Mouse (Mus musculus) left cerebral cortex, postnatal 4 days (tissue): ENCODE data around the gene Klf9. TPM values are rescaled to one million over a fixed set of nuclear protein-coding genes. Genes with fewer than 3 reads are reported as not detected.

Source experiments
- DNase-seq: peaks from one replicate; pipeline ENCODE4 v3.0.0-alpha.2; 2022
- intact Hi-C: fragments of 180-260 bp; cut with DNase I; formaldehyde crosslinking; loops from one replicate; pipeline ENCODE4 v1.15.1; 2025
- total RNA-seq, 2 experiments: library from RNA; stranded (reverse); gene quantifications; 2 replicates each; pipeline ENCODE4 v1.2.3; 2021

Klf9 gene
- total RNA-seq = 10 to 100 TPM; 44.2 to 46.4 TPM

GRCm38 (mm10) chr19:23140689-23141317, at the start of gene Klf9:
Gene Klf9 (plus strand): TSS chr19:23141226.
- intact Hi-C loops = no loop called here

GRCm38 (mm10) chr19:23091586-23091985, 49.4 kb upstream of the Klf9 start:
- no peak for DNase-seq

More at GRCm38 (mm10) chr19:23140689-23141317, at the start of gene Klf9:
- peak; percentile 94 for DNase-seq

DNA sequence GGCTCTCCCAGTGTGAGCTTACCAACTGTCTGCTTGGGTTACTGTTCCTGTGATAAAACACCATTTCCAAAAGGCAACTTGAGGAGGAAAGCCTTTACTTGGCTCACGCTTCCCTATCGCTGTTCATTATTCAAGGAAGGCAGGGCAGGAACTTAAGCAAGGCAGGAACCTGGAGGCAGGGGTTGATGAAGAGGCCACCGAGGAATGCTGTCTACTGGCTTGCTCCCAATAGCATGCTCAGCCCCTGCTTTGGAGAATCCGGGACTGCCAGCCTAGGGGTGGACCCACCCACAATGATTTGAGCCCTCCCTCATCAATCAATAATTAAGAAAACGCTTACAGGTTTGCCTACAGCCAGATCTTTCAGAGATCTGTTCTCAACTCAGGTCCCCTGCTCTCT, 47.5 kb upstream of the Klf9 start:
- intact Hi-C loops = no loop called here
- no peak for DNase-seq

More at GRCm38 (mm10) chr19:23091586-23091985, 49.4 kb upstream of the Klf9 start:
- intact Hi-C loops = no loop called here

DNA sequence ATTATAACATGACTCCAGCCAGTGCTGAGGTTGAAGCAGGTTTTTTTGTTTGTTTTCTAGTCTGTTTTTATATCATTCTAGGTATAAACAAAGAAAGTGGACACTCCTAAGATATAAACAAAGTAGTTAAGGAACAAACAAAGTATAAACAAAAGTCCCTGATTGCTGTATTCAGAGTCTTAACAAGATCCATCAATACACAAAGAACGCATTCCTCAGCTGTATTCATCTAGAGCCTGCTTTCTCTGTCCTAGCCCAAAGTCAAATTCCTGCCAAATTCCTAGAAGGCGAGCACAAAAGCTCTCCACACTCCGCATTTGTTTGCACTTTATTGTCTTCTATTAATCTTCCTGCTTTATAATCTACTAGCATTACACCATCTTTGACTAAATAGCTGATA, 46.1 kb upstream of the Klf9 start:
- intact Hi-C loops = no loop called here
- no peak for DNase-seq

GRCm38 (mm10) chr19:23106859-23107258, 34.2 kb upstream of the Klf9 start:
- intact Hi-C loops = no loop called here
- DNase-seq = no peak

DNA sequence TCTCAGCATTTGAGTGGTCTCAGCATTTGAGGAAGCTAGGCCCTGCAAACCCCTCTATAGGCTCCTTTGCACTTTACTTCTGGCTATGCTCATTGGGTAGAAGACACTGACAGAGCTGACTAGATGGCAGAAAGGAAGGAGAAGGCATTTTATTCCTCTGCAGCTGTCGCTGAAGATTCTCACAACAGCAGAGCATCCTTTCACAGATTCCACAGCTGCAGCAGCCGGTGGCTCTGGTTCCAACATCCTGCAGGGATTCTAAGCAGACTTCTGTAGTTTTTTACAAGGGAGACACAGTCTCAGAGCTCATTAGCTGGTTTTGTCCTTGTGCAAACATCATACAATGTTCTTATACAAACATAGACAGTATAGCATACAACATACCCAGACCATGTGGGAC, 33.7 kb upstream of the Klf9 start:
- intact Hi-C loops = no loop called here

DNA sequence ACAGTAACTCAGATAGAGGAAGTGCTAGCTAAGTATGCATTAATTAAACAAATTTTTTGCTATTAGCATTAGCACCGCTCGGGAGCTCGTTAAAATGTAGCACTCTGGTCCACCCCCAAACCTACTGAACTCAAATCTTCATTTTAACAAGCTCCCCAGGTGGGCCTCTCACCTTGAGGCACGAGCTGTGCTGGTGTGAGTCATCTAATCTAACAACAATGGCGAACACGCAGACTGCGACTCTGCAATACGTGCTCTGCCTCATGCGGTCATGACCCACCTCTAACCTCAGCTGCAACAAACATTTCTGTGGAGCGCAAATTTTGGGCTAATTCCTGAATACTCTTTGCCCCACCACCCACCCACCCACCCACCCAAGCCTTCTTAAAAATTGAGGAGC, 19.2 kb upstream of the Klf9 start:
- no peak for DNase-seq
- intact Hi-C loops = no loop called here

More for the DNA sequence above, 33.7 kb upstream of the Klf9 start:
- DNase-seq = no peak

DNA sequence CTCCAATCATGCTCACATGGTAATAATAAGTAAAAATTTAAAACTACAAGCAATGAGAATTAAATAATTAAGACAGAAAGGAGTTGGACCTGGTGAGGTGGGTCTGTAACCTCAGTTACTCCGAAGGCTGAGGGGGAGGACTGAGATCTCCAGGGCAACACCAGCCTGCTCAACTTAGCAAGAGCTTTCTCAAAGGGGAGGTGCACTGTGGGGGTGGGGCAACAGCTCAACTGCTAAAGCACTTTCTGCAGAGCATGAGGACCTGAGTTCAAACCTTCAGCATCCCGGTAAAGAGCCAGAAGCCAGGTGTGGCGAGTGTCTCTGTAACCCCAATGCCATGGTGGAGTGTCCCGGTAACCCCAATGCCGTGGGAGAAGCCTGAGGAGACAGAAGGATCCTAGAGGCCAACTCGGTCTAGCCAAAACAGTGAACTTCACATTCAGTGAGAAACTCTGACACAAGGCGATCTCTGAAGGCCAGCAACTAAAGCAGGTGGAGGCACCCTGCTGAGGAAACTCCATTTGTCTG, 16.9 kb upstream of the Klf9 start:
- intact Hi-C loops = no loop called here
- DNase-seq = no peak

DNA sequence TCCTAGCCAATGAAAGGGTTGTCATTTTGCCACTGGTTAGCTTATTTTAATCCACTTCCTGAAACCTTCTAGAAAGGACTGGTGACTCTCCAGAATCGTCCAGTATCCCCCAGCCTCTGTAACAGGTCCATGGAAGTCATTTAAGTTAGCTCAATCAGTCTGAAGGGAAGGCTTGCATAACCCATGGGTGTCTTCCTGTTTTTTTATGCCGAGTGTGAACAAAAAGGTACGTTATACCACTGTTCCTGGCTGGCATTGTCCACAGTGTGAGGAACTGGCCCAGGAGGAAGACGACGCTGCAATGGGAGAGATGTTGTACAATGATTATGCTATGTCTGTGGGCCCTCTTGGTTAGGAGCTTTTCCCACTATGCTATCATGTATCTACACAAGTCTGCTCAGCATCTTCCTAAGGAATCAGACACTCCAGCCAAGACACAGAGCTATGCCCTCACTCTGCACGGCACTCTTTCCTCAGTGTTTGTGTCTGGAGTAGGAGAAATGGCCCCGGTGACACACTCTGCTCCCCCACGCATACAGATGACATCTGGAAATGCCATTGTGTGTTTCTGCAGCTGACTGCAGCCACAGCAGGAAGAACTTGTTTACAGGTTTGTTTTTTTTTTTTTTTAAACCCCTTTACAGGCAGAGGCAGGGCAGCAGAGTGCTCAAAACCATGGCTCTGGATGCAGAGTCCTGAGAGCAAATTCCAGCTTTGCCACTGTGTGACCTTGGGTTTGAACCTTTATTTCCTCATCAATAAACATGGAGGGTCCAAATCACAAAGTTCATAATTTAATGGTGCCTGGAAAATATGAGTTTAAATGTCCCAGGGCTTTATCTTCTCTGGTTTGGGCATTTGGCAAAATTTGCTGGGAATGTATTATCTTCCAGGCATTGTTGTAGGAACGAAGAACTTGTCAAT, 15.5 kb upstream of the Klf9 start:
- DNase-seq = no peak
- intact Hi-C loops = no loop called here

GRCm38 (mm10) chr19:23129908-23130307, 11.1 kb upstream of the Klf9 start:
- DNase-seq = no peak
- intact Hi-C loops = no loop called here

- intact Hi-C loops = no loop called here
These were observed 8.9 kb upstream of the Klf9 start for GRCm38 (mm10) chr19:23132106-23132635.

GRCm38 (mm10) chr19:23132720-23133426, 8.2 kb upstream of the Klf9 start:
- intact Hi-C loops = no loop called here
- no peak for DNase-seq

More at GRCm38 (mm10) chr19:23132106-23132635, 8.9 kb upstream of the Klf9 start:
- DNase-seq = no peak

- intact Hi-C loops = no loop called here
- no peak for DNase-seq
These were observed 7.5 kb upstream of the Klf9 start for GRCm38 (mm10) chr19:23133427-23134094.

DNA sequence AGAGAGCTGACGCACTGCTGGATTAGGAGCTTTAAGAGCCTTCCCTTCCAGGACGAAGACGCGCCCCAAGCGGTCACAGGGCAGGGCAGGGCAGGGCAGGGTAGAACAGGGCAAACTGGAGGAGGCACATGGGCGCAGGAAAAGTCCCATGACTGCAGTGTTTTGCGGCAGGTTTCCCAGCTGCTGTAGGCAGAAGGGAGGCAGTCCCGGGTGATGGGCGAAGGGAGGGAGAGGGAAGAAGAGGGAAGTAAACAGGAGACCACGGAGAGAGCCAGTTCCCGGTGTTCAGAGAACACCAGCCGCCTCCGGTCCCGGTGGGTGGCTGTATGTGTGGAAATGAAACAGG, 7.0 kb upstream of the Klf9 start:
- DNase-seq = peak; percentile 76
- intact Hi-C loops = no loop called here

- intact Hi-C loops = loop anchor here (5.0 kb wide), 3 partner anchors 127 to 217 kb away; no protein-coding TSS in a partner anchor
- DNase-seq = peak; percentile 78
These were observed 6.4 kb upstream of the Klf9 start for GRCm38 (mm10) chr19:23134441-23135301.

- intact Hi-C loops = loop anchor here (5.0 kb wide), 3 partner anchors 128 to 218 kb away; no protein-coding TSS in a partner anchor
- DNase-seq = peak; percentile 85
These were observed 5.5 kb upstream of the Klf9 start for GRCm38 (mm10) chr19:23135349-23136201.

DNA sequence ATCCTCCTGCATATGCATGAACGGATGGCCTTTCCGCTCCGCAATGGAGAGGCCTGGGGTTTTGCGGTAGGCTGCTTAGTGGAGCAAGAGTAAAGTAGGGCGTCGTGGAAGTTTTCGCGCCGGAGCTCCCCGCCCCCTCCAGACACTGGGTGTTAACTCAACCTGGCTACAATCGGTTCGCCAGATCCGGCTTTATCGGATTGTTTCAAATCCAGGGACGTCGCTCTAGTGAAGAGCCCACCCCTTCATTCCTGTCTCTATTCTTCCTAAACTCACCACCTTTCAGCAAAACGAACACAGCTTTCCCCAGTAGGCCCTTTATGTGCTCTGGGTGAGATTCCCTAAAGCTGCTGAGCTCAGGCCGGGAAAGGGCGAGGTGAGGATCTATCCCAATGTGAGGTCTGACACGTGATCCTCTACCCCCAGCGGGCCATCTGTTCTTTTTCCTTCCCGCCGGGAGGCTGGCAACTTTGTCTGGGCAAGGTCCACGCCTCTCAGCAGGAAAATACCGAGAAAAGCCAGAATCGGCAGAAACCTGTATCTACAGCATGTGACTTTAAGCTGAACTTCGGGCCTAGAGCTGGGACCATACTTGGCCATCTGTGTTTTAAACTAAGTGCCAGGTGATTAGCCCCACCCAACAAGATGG, 4.7 kb upstream of the Klf9 start:
- intact Hi-C loops = loop anchor here (5.0 kb wide), 3 partner anchors 129 to 219 kb away; no protein-coding TSS in a partner anchor
- peak; percentile 88 for DNase-seq

DNA sequence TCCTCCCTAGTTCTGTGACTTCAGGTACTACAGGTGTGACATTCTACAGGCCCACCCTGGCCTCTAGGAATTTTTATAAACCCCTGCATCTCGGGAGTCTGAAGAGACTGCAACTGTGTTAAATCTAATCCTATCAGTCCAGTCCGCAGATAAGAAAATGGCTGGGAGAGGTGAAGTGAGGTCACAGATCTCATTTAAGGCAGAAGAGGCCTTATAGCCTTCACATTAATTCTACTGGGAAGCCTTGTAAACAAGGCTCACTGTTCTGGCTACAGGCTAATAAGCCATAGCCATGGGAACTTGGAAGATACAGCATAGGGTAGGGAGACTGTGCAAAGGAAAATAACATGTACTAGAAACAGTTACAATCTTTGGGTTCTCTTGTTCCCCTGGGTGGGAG, 3.7 kb upstream of the Klf9 start:
- intact Hi-C loops = loop anchor here (5.0 kb wide), 3 partner anchors 130 to 220 kb away; no protein-coding TSS in a partner anchor
- DNase-seq = no peak
